Mouse (Mus musculus): ENCODE data around the gene Pcdh9.

Pcdh9 gene

GRCm38 (mm10) chr14:93126993-93127392 is 763.5 kb downstream of the Pcdh9 start:
- no peak for DNase-seq

- no peak for DNase-seq
These were observed 787.7 kb downstream of the Pcdh9 start for GRCm38 (mm10) chr14:93102755-93103154.

DNA sequence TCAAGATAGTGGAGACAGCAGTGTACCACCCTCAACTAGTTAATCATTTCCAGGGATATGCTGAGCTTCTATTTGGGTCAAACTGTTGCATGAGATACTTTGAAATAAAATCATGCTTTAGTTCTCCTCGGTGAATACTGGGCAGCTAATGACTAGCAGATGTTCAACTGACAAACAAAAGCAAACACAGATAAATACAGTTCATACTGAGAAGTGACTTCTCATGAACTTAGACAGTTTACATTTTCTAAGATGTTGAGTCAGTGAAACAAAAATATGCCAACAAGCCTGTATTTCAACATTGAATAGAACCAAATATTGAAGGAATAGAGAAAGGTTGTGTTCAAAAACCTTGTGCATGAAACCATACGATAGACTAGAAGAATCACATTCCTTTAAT is 795.4 kb downstream of the Pcdh9 start:
- DNase-seq = no peak

DNA sequence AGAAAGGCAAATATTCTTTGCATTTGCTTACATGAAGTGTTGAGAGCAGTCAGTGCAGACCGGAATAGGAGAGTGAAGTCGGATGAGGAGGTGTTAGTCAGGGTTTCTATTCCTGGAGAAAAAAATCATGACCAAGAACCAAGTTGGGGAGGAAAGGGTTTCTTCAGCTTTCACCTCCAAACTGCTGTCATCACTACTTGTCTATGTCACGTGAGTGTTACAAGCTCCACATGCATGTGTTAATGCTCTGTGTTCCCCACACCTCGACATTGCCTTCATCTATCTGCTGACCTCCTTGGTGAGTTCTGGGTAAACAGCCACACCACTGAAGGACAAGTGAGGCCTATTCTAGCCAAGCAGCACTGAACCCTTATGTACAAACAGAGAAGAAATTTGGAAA is 797.7 kb downstream of the Pcdh9 start:
- no peak for DNase-seq

DNA sequence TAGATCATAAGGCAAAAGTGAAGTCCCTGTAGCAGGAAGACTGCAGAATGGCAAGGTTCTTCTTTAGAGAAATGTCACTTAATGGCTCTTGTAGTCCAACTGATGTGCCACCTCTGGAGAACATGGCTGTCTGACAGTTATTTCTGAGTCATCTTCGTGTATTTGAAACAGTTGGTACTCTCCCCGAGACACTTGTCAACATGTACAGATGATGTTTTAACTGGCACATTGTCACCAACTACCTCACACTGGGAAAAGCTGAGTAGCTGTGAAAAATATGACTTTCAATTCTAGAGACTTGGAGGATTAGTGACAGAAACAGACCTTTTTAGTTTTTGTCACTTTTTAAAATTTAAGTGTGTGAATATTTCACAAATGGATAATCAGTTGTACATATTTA is 804.8 kb downstream of the Pcdh9 start:
- no peak for DNase-seq

DNA sequence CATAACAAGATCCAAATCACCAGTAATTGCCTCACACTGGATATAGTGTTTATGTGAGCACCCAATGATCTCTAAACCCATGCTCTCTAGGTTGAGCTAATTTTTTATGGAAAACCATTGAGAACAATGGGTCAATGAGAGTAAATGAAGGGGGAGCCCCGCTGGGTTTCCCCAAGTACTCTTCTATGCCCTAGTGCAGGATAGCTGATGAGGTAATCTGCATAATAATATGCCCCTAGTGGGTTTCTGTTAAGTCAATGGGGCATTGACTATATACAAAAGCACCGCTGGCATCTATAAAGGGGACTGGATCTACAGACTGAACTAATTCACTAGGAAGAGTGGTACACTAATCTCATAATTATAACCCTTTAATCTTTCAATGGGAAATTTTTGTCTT is 807.3 kb downstream of the Pcdh9 start:
- no peak for DNase-seq

DNA sequence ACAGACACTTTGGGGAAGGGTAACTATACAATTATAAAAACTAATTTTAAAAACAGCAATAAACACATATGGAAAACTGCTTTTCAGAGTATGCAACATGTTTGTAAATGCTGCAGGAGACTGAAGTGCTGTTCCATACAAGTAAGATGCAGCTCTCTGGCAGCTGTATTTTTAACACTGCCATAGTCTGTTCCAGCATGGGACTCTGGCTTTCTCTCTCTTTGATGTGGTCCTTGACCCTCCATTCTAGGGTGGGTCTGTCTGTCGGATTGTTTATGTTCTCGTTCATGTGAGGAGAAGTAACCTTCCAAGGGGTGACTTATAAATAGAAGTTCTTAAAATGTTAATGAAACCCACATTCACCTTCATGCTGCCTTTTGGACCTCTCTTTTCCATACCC is 809.6 kb downstream of the Pcdh9 start:
- DNase-seq = no peak

GRCm38 (mm10) chr14:93075761-93076160 is 814.7 kb downstream of the Pcdh9 start:
- no peak for DNase-seq

DNA sequence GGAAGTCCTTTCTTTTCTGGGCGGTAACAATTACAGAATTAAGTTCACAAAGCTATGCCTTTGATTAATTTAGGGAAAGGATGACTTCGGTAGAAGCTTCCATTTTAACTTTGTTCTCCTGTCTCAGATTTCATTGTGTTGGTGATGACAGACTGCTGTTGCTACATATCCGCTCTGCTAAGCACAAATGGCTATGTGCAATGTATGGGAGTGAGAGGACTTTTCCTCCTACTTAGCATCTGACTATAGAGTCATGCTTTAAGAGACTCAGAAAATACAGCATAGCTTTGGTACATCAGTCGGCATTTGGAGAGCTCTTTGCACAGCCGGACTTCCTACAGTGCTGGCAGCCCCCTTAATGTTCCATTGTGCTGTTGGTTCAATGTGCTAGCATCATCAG is 818.1 kb downstream of the Pcdh9 start:
- no peak for DNase-seq

- DNase-seq = no peak
These were observed 820.3 kb downstream of the Pcdh9 start for GRCm38 (mm10) chr14:93070140-93070539.

DNA sequence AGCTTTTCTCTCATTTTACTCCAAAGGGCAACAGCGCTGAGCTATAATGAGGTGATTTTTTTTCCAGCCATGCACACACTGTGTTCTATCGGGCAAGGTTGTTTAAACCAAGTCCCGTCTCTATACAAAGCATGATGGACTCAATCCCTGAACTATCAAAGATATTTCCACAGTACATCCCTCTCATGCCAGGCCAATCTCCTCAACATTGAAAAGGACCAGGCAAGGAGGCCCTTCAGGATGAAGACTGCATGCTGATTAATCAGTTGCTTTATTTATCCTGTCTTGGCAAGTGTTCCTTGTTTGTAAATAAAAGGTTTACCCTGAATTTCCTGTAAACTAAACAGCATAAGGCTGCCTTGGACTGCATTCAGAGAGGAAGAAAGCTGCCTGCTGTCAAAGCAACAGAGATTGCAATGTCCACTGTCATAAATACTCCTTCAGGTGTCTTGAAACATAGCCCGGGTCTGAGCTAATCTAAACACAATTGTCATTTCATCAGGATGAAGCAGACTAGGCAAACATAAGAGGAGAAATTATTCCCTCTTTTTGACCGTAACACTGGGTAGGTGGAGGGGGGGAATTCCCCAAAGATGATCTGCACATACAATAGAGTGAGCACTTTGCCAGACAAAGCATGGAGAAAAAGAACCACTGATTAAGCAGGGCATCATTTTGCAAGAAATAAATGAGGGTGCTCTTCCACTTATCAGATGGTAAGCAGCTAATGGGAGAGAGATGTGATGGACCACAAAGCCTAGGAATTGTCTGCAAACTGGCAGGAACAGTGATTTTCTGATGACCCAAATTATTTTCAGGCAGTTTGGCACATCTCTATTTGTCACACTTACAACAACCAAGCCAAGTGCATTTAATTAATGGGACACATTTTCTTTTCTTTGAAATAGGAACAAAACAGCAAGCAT is 822.8 kb downstream of the Pcdh9 start:
- DNase-seq = peak; percentile 43

GRCm38 (mm10) chr14:93066732-93067410 is 823.6 kb downstream of the Pcdh9 start:
- no peak for DNase-seq

DNA sequence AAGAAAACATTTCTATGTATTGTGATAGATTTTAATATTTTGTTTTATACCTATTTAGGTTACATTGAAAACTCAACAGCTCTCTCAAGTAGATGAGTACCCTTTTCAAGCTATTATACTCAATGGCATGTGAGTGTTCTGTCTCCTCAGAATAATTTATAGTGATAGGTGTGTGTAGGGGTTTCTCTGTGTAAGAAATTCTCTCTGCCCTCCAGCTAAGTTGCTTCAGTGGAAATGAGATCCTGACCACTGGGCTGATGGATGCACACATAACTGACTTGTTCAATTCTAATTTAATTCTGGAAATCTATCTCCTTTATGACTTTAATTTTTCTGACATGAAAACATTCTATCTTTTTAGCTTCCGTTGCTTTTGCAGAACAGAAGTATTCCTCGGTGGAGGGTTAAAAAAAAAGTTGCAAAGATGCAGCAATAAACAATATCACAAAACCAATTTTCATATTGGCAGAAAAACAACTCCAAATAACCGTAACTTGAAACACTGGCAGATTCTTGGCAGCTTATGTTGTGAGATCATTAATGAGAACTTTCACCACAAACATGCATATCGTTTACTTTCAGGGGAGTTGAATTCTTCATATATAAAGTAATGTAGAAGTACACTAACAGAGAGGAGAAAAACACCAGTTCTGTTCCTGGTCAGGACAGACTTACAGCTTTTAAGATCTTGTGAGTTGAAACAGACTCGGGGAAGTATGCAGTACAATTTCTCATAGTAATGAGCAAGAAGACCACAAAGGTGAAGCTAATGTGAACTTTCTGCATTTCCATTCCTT is 828.5 kb downstream of the Pcdh9 start:
- DNase-seq = no peak

DNA sequence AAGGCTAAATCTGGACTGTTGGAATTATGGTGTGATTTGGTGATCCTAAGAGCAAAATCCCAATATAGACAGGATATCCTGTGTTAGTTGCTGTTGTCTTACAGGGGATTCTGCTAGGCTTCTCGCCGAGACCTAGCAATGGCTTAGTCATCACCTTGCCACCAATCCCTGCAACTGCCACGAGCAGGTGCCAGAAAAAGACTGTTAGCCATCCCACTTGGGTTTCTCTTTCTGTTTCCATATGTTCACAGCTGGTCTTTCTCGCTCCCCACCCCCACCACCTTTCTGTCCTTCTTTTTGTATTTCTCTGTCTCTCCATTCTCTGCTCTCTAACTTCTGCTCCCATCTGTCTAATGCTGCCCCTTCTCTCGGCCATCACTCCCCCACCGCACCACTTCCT is 831.7 kb downstream of the Pcdh9 start:
- DNase-seq = no peak

DNA sequence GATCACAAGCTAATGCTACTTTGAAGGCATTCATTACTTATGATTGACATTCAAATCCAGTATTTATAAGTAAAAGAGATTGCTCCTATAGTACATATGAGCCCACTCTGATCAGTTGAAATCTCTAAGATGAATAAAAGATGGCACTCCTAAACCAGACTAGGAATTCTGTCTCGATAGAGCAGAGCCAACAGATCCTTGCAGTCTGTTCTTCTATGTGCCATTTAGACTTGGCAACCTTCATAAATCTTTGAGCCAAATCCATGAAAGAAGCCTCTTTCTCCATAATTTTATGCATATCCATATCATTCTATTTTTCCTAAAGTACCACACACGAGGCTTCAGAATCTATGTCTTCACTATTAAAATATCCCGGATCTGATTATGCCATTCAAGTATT is 834.5 kb downstream of the Pcdh9 start:
- no peak for DNase-seq

- no peak for DNase-seq
These were observed 849.9 kb downstream of the Pcdh9 start for GRCm38 (mm10) chr14:93040591-93040990.

DNA sequence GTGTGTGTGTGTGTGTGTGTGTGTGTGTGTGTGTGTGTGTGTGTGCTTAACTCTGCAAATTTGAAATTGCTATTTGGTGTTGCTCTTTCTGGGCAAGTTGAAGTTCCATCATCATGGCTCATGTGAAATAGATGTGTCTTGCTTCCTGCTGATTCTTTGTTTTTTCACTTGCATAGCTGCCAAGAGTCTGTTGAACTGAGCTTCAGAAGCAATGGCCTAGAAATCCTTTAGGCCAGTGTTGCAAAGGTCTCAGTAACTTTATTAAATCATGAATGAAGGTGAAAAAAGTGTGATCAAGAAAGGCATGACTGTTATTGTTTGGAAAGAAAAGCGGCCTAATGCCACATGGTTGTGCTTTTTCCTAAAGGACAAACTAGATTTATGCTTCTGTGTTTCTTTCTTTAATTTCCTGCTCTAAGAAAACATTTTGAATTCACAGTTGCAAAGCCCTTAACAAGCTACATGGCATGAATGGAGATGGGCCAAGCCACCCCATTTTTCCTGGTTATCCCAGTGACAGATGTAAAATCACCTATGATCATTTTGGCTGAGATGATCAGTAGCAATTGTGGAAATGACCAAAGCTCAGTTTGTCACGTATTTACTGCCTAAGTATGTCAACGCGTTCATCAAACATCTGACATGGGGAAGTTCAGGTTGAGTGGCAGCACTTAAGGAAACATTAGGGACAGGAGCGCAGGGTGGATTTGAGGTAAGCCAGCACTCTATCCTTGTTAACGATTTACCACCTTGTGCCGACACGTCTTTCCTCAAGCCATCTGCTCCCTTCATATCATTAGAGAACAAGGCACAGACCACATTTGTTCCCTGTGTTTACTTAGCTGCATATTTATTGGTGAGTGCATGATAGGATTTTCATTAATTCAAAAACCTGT is 850.9 kb downstream of the Pcdh9 start:
- DNase-seq = peak; percentile 23

DNA sequence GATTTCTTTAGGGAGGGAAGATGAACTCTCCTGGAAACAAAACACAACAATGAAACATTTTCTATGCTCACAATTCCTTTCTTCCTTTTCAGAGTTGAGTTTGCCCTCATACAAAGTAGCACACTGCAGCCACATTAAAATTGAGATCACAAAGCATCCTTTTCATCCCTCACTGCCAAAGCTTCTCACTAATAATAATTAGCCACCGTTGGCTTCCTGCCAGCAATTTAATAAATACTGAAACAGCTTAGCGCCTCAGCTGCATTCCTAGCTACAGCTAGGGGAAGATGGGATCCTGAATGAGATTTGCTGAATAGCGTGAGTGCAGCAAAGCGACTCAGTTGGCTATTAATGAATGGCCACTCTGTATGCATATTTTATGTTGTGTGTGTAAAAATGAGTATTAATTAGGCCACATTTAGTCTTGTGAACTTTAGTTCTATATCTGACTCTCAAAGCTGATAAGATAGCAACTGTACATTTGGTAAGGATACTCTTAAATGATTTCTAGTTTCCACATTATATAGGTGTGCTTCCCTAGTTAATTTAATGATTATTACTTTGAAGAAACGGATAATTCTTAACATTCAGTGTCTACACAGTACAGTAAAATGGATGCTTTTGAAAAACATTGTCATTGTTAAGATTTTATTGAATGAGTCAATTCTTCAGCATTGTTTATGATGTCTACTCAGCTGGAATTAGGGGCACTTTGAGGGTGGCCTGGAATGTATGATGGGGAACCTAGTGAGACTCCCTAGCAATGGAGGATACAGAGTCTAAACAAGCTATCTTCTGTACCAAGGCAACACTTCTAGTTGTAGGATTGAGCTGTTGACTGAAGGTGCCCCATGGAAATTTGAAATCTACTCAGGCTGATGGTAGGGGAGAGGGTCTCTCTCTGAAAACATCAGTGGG is 881.1 kb downstream of the Pcdh9 start:
- peak; percentile 13 for DNase-seq

Data from cerebellum, adult 8-10 months (tissue).